Mouse (Mus musculus) embryonic fibroblast, embryonic 13.5 days (primary cell): ENCODE data around the gene Gm20388. TPM values are rescaled to one million over a fixed set of nuclear protein-coding genes. Genes with fewer than 3 reads are reported as not detected.

Experiments used
- H3K27ac ChIP-seq: 2 replicates; pipeline ENCODE4 v1.5.1; 2012; ENCODE audit warnings: low read length, control low read depth, inconsistent platforms; ENCODE audit not compliant: insufficient read depth
- H3K4me1 ChIP-seq: 2 replicates; pipeline ENCODE4 v1.6.1; 2011; ENCODE audit warnings: low read length; ENCODE audit not compliant: control insufficient read depth, insufficient read depth
- H3K4me3 ChIP-seq: 2 replicates; pipeline ENCODE4 v1.5.1; 2011; ENCODE audit warnings: mild to moderate bottlenecking, control low read depth, low read length; ENCODE audit not compliant: insufficient read depth
- CTCF ChIP-seq: IDR thresholded peaks from 2 replicates; pipeline ENCODE4 v1.5.1; 2011; ENCODE audit warnings: mild to moderate bottlenecking, control low read depth, low read length, moderate library complexity, borderline replicate concordance; ENCODE audit not compliant: insufficient read depth
- POLR2A ChIP-seq: IDR thresholded peaks from 2 replicates; pipeline ENCODE4 v1.6.1; 2011; ENCODE audit warnings: low read depth, mild to moderate bottlenecking, control low read depth, low read length, moderate library complexity
- polyA plus RNA-seq: library from polyadenylated mRNA; stranded (reverse); fragments of >200 nt; gene quantifications from 2 replicates; pipeline ENCODE4 v1.2.4, GENCODE M21; 2011; ENCODE audit warnings: low read depth; ENCODE audit not compliant: missing spikeins, insufficient read length

The Gm20388 gene
- polyA plus RNA-seq, 1 experiment, result 82.8 TPM

GRCm38 (mm10) chr8:120395892-120396291, 485.3 kb downstream of the Gm20388 start:
- Histone ChIP-seq H3K4me3 (no peak overlapping the region), H3K27ac (no peak overlapping the region), H3K4me1 (no peaks in the 10 kb centered on the region)
- TF ChIP-seq POLR2A, result no peak
- no peak for TF ChIP-seq CTCF

- Histone ChIP-seq H3K4me3 (no peak overlapping the region), H3K27ac (no peak overlapping the region), H3K4me1 (no peaks in the 10 kb centered on the region)
- TF ChIP-seq POLR2A (no peak), CTCF (no peak)
These were observed 486.1 kb downstream of the Gm20388 start for GRCm38 (mm10) chr8:120396756-120397155.

GRCm38 (mm10) chr8:120397444-120398411, 487.1 kb downstream of the Gm20388 start:
- no peaks in the 10 kb centered on the region for H3K4me1 ChIP-seq
- H3K4me3 ChIP-seq, result no peak overlapping the region
- no peak overlapping the region for H3K27ac ChIP-seq
- TF ChIP-seq POLR2A, result no peak
- no peak for TF ChIP-seq CTCF

- no peak overlapping the region for H3K4me3 ChIP-seq
- no peak for TF ChIP-seq POLR2A
- no peak for TF ChIP-seq CTCF
- no peaks in the 10 kb centered on the region for H3K4me1 ChIP-seq
These were observed 488.7 kb downstream of the Gm20388 start for GRCm38 (mm10) chr8:120399212-120399934.

GRCm38 (mm10) chr8:120401216-120401615, 490.6 kb downstream of the Gm20388 start:
- Histone ChIP-seq H3K27ac (no peak overlapping the region), H3K4me1 (no peaks in the 10 kb centered on the region), H3K4me3 (no peak overlapping the region)
- no peak for TF ChIP-seq CTCF
- TF ChIP-seq POLR2A, result no peak

More at GRCm38 (mm10) chr8:120399212-120399934, 488.7 kb downstream of the Gm20388 start:
- H3K27ac ChIP-seq, result no peak overlapping the region

GRCm38 (mm10) chr8:120401712-120402111, 491.1 kb downstream of the Gm20388 start:
- H3K4me1 ChIP-seq, result no peaks in the 10 kb centered on the region
- no peak overlapping the region for H3K27ac ChIP-seq
- no peak overlapping the region for H3K4me3 ChIP-seq
- TF ChIP-seq CTCF, result no peak
- TF ChIP-seq POLR2A, result no peak

GRCm38 (mm10) chr8:120403606-120404269, 493.1 kb downstream of the Gm20388 start:
- Histone ChIP-seq H3K4me1 (no peaks in the 10 kb centered on the region), H3K4me3 (no peak overlapping the region), H3K27ac (no peak overlapping the region)
- no peak for TF ChIP-seq CTCF
- no peak for TF ChIP-seq POLR2A

- Histone ChIP-seq H3K4me1 (no peaks in the 10 kb centered on the region), H3K4me3 (no peak overlapping the region), H3K27ac (no peak overlapping the region)
- no peak for TF ChIP-seq CTCF
- TF ChIP-seq POLR2A, result no peak
These were observed 494.0 kb downstream of the Gm20388 start for GRCm38 (mm10) chr8:120404609-120405036.

GRCm38 (mm10) chr8:120406008-120406632, 495.5 kb downstream of the Gm20388 start:
- H3K4me1 ChIP-seq, result no peaks in the 10 kb centered on the region
- no peak for TF ChIP-seq POLR2A
- no peak for TF ChIP-seq CTCF
- no peak overlapping the region for H3K4me3 ChIP-seq
- H3K27ac ChIP-seq, result no peak overlapping the region
